Mouse (Mus musculus) olfactory bulb, adult 2 months (tissue): ENCODE results near the gene Cdk16. TPM values are rescaled to one million over a fixed set of nuclear protein-coding genes. Genes with fewer than 3 reads are reported as not detected.
"Not testable (repeated sequence)": the region's sequence is repeated elsewhere in the genome, so short reads cannot be mapped to it uniquely, and the experiment has no call there.

Experiments used
- H3K27ac ChIP-seq: fragments of 200-500 bp; 2 replicates; pipeline ENCODE4 v1.5.1; 2012; ENCODE audit warnings: low read depth, low read length; ENCODE audit not compliant: insufficient read depth
- H3K4me1 ChIP-seq: fragments of 200-500 bp; 2 replicates; pipeline ENCODE4 v1.6.1; 2012; ENCODE audit warnings: low read length; ENCODE audit not compliant: control insufficient read depth, insufficient read depth
- H3K4me3 ChIP-seq: fragments of 200-500 bp; 2 replicates; pipeline ENCODE4 v1.5.1; 2012; ENCODE audit warnings: mild to moderate bottlenecking, low read depth, low read length, moderate library complexity; ENCODE audit not compliant: insufficient read depth
- CTCF ChIP-seq: fragments of 200-500 bp; IDR thresholded peaks from 2 replicates; pipeline ENCODE4 v1.5.1; 2012; ENCODE audit warnings: low read depth, mild to moderate bottlenecking, low read length, moderate library complexity; ENCODE audit not compliant: insufficient read depth
- POLR2A ChIP-seq: fragments of 200-500 bp; IDR thresholded peaks from 2 replicates; pipeline ENCODE4 v1.6.1; 2012; ENCODE audit warnings: mild to moderate bottlenecking, low read depth, low read length, moderate library complexity; ENCODE audit not compliant: insufficient read depth
- WGBS: fragments of 180-500 bp; shearing (Covaris S2); methylation state at CpG from one replicate; pipeline ENCODE4 v1.1.7; 2018; 5-methylcytosine and 5-hydroxymethylcytosine counted together
- polyA plus RNA-seq: library from polyadenylated mRNA; stranded (reverse); fragments of >200 nt; gene quantifications from 2 replicates; pipeline ENCODE4 v1.2.4, GENCODE M21; 2012; ENCODE audit warnings: low replicate concordance; ENCODE audit not compliant: missing spikeins, insufficient read depth, insufficient read length

The Cdk16 gene
- polyA plus RNA-seq, 1 experiment: 144 TPM

DNA sequence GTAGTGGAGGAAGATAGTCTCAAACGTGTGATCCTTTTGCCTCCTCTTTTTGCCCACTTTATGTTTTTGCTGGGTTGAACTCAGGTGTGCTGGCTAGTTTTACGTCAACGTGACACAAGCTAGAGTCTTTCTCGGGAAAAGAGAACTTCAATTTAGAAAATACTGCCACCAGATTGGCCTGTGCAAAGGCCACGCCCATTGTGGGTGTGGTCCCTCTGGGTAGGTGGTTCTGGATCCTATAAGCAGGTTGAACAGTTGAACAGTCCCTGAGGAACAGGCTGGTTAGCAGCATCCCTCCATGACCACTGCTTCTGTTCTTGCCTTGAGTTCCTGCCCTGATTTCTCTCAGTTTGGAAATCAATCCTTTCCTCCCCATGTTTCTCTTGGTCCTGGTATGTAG is 40.9 kb downstream of the Cdk16 start:
- TF ChIP-seq POLR2A (no peak), CTCF (no peak)
- Histone ChIP-seq H3K27ac (no peak overlapping the region), H3K4me1 (no peaks in the 10 kb centered on the region), H3K4me3 (no peak overlapping the region)
- 76% methylated on average over 5 of the region's 5 CpGs for WGBS

DNA sequence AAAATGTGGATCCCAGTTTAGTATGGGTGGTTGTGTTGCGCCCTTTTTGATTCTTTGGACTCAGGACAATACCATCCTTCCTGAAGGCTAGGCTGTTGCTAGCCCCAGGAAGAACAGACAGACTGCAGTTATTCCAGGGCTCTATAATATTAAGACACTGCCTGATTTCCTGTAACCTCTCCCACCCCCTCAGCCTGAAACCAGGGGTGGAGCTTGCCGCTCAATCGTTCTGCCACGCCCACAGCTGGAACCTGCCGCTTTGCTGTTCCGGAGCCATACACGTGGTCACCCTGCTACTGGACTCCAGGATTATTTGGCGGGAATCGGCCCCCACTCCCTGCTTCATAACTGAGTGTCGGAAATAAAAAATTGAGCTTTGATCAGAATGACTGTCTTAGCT is 42.3 kb downstream of the Cdk16 start:
- WGBS: 48% methylated on average over 10 of the region's 10 CpGs
- not testable (repeated sequence) for H3K4me3 ChIP-seq, H3K4me1 ChIP-seq, H3K27ac ChIP-seq

DNA sequence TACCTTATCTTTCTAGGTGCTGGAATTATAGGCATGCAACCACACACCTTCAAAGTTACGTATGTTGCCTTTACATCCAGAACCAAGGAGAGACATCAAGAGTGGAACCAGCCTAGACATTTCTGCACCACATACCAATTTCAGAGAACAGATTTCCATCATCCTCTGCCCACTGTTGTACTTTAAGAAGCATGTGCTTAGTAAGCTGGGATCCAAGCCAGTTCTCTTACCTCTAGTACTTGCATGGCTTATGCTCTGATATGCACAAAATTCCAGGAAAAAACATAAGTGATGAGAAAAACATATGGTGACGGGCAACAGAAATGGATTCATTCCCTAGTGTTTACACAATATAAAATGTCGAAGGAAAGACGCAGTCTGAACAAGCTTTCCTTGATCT is 48.7 kb downstream of the Cdk16 start:
- H3K4me1 ChIP-seq: no peaks in the 10 kb centered on the region

DNA sequence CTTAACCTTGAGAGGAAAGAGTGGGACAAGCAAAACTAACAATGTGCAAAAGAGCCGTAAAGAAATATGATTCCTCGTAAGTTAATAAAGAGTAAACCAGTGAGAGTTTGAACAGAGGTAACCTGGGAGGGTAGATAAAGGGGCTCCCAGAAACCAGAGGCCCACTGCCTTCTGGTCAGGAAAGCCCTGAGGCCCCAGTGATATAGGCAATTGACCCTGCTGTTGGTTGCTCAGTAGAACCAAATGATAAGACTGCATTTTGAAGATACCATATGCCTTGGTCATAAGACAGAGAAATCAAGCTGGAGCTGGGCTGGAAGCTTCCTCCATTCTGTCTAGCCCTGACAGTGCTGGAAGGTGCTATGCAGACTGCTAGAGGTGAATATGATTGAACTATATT is 61.1 kb downstream of the Cdk16 start:
- no peak for TF ChIP-seq CTCF
- TF ChIP-seq POLR2A: no peak
- H3K27ac ChIP-seq: no peak overlapping the region
- H3K4me3 ChIP-seq: no peak overlapping the region
- no peaks in the 10 kb centered on the region for H3K4me1 ChIP-seq
- WGBS: 92% methylated on average over 2 of the region's 2 CpGs

More for the DNA sequence above, 48.7 kb downstream of the Cdk16 start:
- Histone ChIP-seq H3K4me3 (no peak overlapping the region), H3K27ac (no peak overlapping the region)
- 95% methylated on average over 4 of the region's 4 CpGs for WGBS
- TF ChIP-seq CTCF (no peak), POLR2A (no peak)

Other genes starting within 250 kb of the Cdk16 start
- not detected in 2 replicates for gene Rgn, start 138.2 kb upstream of the Cdk16 start, polyA plus RNA-seq
- gene Rbm10, start 70.5 kb upstream of the Cdk16 start, polyA plus RNA-seq: not detected in 2 replicates
- gene Ndufb11, start 70.3 kb upstream of the Cdk16 start, polyA plus RNA-seq: not detected in 2 replicates
- gene Uba1, start 29.6 kb upstream of the Cdk16 start, polyA plus RNA-seq: 422 TPM in 1 of 2 replicates, not detected in the other
- gene Usp11, start 16.0 kb downstream of the Cdk16 start, polyA plus RNA-seq: not detected in 2 replicates
- not detected in 2 replicates for gene Araf, start 109.9 kb downstream of the Cdk16 start, polyA plus RNA-seq
- gene Timp1, start 182.2 kb downstream of the Cdk16 start, polyA plus RNA-seq: not detected in 2 replicates
- not detected in 2 replicates for gene Syn1, start 233.1 kb downstream of the Cdk16 start, polyA plus RNA-seq
- gene Cfp, start 243.6 kb downstream of the Cdk16 start, polyA plus RNA-seq: not detected in 2 replicates